Mouse (Mus musculus) common myeloid progenitor, adult 5-6 weeks (primary cell): ENCODE data around the gene Nlrp9b. TPM values are rescaled to one million over a fixed set of nuclear protein-coding genes. Genes with fewer than 3 reads are reported as not detected.
"Not testable (repeated sequence)": the region's sequence is repeated elsewhere in the genome, so short reads cannot be mapped to it uniquely, and the experiment has no call there.

Source experiments
- ATAC-seq: replicated peaks from 2 replicates; pipeline ENCODE4 v1.8.0; 2016; ENCODE audit warnings: low read depth, mild to moderate bottlenecking, moderate TSS enrichment, inconsistent platforms; ENCODE audit not compliant: poor library complexity, severe bottlenecking
- total RNA-seq: library from RNA; stranded (forward); fragments of 200-1000, 187-1606 nt; gene quantifications from 2 replicates; pipeline ENCODE4 v1.2.3, GENCODE M21; 2017

Gene Nlrp9b
- total RNA-seq, result not detected in 2 replicates

DNA sequence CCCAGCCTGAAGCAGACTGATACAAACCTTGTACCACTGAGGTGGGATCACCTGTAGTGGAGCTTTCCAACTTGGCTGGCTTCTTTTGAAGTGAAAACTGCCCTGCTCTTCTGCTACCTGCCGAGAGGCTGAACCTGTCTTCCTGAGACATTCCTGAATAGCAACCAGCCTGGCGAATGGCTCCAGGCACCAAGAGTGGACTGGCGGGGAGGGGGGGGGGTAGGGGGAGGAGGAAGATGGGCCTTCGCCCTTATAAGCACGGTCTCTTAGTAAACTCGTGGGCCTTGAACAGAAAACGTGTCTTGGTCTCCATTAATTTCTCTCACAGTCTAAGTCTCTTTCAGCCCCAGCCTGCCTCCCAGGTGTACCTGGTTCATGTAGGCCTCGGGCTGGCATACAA, at the start of gene Nlrp9b:
Nlrp9b (plus strand) TSS at position 301 of the 400 bp plus-strand sequence.
- not testable (repeated sequence) for ATAC-seq

DNA sequence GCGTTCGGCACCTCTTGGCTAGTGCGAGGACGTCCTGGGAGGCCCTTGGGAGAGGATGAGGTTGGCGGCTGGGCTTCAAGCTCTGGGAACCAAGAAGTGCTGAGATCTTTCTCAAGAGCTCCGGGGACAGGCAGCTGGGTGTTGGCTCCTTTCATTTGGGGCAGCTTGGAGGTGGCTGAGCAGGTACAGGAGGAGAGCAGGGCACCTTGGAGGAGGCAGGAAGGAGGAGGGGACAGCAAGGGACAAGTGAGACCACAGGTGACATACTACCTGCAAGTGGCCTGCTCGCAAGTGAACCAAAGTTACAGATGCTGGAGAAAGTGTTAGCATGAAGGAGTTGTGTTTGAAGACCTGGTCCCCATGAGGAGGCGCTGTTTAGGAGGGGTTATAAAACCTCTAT, 46.6 kb upstream of the Nlrp9b start:
- no peak for ATAC-seq

DNA sequence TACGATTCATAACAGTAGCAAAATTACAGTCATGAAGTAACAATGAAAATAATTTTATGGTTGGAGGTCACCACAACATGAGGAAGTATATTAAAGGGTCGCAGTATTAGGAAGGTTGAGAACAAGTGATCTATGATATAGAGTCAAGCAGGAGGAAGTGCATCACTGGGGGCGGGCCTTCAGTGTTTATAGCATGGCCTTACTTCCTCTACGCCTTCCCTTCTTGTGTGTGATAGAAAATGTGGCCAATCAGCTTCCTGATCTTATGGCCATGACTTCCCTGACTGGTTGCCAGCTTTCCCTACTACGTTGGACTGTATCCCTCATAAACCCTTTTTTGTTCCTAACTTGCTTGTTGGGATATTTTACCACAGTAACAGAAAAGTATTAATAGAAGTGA, 46.1 kb upstream of the Nlrp9b start:
- peak; percentile 57; the same call in 1 of the 2 replicates for ATAC-seq

DNA sequence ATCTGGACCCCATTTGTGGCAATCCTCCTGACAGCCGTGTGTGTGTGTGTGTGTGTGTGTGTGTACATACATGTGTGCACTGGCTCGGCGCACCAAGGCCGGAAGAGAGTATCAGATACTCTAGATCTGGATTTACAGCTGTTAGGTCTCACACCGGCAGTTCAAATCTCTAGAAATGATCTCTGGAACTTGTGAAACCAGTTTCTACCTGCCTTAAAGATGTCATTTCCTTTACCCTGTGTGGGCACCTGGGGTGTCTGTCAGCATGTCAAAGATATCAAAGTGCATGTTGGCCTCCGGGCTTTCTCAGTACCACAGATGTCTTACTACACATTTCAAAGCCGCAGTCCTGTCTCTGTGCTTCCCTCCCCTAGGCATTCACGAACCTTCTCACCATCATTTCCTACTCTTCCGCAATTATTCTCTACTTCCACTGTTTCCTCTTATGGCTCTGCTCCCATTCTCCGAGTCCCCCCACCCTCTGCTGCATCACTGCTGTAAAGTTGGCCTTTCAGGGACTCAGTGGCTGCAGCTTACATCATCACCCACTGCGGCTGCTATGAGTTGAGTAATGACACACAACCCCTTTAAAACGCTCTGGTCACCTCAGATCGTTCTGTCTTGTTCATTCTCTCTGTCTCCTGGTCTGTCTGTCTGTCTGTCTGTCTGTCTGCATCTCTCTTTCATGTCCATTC, 45.3 kb upstream of the Nlrp9b start:
- ATAC-seq, result no peak

GRCm38 (mm10) chr7:19948956-19949355, 42.3 kb upstream of the Nlrp9b start:
- ATAC-seq, result no peak

GRCm38 (mm10) chr7:19949996-19950395, 41.3 kb upstream of the Nlrp9b start:
- ATAC-seq, result no peak

DNA sequence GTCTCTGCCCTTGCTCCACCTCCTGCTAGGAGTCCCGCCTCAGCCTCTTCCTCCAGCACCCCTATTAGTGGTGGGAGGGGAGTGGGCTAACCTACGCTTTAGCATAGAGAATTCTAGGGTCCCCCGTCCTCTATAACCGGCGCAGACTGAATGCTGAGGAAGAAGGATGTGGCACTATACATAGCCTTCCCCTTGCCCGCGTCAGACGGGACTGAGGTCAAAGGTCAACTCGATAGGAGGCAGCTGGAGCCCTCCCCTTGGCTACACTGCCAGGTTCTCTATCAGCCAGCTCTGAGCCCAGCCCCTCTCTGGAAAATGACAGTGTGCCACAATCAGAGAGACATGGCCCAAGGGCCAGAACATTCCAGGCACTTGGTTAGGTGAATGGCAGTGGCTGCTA, 40.7 kb upstream of the Nlrp9b start, which contains the start of gene Igsf23:
Igsf23 (minus strand) TSS at position 168 of the 400 bp plus-strand sequence.
- ATAC-seq, result no peak

DNA sequence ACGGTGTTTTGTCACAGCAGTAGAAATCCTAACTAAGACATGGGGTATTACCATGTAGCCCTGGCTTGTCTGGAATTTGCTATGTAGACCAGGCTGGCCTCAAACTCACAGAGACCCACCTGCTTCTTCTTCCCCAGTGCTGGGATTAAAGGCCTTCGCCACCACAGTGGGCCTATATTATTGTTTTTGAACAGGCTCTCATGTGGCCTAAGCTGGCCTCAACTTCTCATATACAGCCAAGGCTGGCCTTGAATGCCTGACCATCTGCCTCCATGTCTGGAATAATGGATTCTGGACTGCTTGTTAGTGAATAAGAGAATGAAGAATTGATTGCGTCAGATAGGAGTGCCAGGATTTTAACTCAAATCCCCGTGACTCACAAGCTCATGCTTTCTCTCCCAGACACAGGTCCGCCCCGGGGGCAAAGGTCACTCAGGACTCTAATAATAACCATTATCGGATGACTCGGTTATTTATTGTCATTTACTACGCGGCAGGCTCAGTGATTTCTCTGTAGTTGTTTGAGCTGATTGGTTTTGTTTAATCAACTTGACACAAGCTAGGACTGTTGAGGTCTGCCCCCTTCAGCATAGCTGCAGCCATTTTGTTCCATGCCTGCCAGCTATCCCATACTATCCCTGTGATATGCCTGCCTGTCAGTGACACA, 38.8 kb upstream of the Nlrp9b start:
- ATAC-seq, result no peak

GRCm38 (mm10) chr7:19953054-19953453, 38.2 kb upstream of the Nlrp9b start:
- ATAC-seq, result no peak

GRCm38 (mm10) chr7:19955861-19956260, 35.4 kb upstream of the Nlrp9b start:
- 0 out of 2 replicates have a peak, but pooled peaks have one; percentile 22 for ATAC-seq

GRCm38 (mm10) chr7:19956341-19956781, 34.9 kb upstream of the Nlrp9b start:
- peak; percentile 98 for ATAC-seq

DNA sequence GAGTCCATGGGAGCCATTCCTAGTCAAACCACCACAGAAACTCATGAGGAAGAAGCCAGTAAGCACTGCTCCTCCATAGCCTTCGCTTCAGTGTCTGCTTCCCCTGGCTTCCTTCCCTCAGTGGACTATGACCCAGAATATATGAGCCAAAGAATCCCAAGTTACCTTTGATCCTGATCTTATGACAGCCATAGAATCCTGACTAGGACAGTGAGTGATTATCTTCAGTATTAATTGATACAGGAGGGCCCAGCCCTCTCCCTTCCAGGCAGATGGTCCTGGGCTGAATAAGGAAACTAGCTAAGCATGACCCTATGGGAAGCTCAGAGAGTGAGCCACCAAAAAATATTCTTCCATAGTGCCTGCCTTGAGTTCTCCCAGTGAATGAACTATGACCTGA, 28.8 kb upstream of the Nlrp9b start:
- ATAC-seq, result no peak

GRCm38 (mm10) chr7:19964985-19965579, 26.2 kb upstream of the Nlrp9b start, which contains the start of gene Ceacam20:
Gene Ceacam20 (plus strand): TSS chr7:19965412.
- ATAC-seq, result no peak

DNA sequence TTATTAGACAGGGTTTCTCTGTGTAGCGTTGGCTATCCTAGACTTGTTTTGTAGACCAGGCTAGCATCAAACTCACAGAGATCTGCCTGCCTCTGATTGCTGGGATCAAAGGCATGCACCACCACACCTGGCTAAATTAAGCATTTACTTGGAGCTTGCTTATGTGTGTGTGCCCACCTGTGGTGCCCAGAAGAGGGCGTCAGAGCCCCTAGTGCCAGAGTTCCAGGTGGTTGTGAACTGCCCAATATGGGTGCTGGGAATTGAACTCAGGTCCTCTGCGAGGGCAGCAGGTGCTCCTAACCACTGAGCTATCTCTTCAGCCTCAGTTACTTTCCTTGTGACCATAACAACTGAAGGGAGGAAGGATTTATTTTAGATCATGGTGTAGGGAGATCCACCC, 22.2 kb upstream of the Nlrp9b start:
- no peak for ATAC-seq

DNA sequence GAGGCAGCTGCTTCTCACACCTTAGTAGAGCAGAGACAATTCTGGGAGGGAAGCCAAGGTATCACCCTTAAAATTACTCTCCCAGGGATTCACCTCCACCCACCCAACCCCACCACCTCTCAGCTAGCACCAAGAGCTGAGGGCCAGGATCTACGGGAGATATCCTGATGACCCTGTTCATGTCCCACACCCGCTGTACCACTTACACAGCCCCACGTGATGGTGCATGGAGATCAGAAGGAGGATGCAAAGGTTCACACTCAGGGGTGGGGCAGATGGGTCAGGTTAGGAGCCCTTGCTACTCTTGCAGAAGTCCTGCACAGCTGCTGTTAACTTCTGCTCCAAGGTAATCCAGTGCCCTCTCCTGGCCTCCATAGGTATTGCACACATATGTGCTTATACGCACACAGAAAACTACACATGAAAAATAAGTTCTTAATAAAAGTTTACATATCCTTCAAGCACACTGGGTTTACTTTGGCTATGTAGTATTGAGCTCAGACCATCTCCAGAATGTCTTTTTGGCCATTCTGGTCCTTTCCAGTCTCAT, 21.6 kb upstream of the Nlrp9b start:
- ATAC-seq, result no peak

DNA sequence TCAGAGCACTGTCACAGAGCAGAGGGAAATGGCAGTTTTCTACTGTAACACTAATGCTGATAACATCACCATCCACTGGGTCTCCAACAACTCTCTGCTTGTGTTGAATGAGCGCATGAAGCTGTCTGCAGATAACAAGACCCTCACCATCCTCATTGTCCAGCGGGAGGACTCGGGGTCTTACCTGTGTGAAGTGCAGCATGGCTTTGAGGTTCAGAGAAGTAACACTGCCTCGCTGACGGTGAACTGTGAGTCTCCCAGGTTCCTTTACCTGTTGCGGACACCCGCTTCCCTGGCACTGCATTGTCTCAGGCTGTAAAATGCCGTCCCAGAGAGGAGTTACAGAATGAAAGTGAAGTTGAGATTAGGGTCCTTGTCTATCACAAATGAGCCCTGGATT, 21.1 kb upstream of the Nlrp9b start:
- no peak for ATAC-seq

DNA sequence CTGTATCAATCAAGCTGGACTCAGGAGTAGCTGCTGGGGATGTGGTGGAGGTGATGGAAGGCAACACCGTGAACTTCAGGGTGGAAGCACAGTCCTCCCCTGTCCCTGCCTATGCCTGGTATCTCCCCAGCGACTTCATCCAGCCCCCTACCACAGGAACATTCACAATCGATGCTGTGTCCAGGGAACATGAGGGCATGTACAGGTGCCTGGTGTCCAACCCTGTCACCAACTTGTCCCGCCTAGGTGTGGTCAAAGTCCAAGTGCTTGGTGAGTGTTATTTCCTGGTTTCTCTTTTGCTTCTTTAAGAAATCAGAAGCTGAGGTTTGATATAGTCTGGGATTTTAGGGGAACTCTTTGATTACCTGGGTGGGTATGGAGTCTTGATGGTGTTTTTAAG, 19.7 kb upstream of the Nlrp9b start:
- no peak for ATAC-seq

DNA sequence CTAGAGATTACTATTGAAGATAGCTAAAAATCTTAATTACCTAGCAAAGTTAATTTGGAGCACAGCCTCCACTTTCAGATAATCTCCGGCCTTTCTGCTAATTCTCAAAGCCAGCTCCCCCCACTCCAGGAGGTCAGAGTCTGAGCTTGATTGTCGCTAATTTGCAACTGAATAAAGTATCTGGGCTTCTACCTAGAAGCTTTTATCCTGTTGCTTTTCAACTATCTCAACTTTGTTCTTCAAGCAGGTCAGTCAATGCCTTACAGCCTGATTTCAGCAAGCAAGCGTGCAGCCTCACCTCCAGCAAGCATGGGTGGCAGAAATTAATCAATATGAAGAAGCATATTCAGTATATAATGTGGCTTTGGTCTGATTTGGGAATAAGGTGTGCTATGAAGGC, 5.5 kb downstream of the Nlrp9b start:
- not testable (repeated sequence) for ATAC-seq

GRCm38 (mm10) chr7:20009987-20010386, 18.7 kb downstream of the Nlrp9b start:
- ATAC-seq, result no peak

GRCm38 (mm10) chr7:20064100-20064499, 72.8 kb downstream of the Nlrp9b start:
- ATAC-seq, result not testable (repeated sequence)

DNA sequence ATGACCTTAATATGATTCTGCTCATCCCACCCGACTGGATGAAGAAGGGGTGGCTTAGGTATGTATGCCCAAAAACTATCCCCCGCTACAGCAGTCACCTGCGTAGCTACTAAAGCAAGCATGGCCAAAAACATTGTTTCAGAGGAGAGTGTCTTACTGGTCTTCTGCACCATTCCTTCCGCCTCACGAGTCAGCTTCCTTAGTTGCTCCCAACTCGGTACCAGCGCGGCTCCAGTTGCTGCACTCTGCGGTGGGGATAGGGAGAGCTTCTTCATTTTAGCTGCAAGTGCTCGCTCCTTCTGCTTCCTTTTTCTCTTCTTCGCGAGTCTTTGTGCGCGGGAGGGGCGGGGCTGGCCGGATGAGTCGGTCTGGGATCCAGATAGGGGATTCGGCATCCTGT, 86.9 kb downstream of the Nlrp9b start:
- not testable (repeated sequence) for ATAC-seq
